Mouse (Mus musculus): ENCODE data around the gene Rpl38. TPM values are rescaled to one million over a fixed set of nuclear protein-coding genes. Genes with fewer than 3 reads are reported as not detected.
A peak's percentile ranks its signal among the peaks of the same experiment; 100 is the strongest.

The Rpl38 gene
- total and polyA plus RNA-seq, 2 experiments from 2014 or later: 977 to 1,541 TPM

- H3K9ac ChIP-seq (replicated peaks; ENCODE audit: low read length, poor library complexity, severe bottlenecking): no peak overlapping the region
- DNase-seq (ENCODE audit: low spot score) (no peak), ATAC-seq (ENCODE audit: low FRiP score) (no peak)
- H3K9me3 ChIP-seq (ENCODE audit: low read length): no peaks in the 10 kb centered on the region
- H3K36me3 ChIP-seq (ENCODE audit: insufficient read depth, low read length): no peaks in the 10 kb centered on the region
- no peaks in the 10 kb centered on the region for H3K27me3 ChIP-seq (ENCODE audit: insufficient read depth, low read length)
- H3K27ac ChIP-seq (ENCODE audit: low read depth, low read length): no peak overlapping the region
- H3K4me3 ChIP-seq (ENCODE audit: low read depth, low read length): no peak overlapping the region
- H3K4me1 ChIP-seq (ENCODE audit: insufficient read depth, low read length): no peaks in the 10 kb centered on the region
- WGBS: 57% methylated on average over 8 of the region's 8 CpGs
- H3K4me2 ChIP-seq (ENCODE audit: low read depth, low read length, poor library complexity, severe bottlenecking): no peak overlapping the region
- TF ChIP-seq CTCF (IDR thresholded peaks at IDR 0.05): no peak
These were observed 36.1 kb upstream of the Rpl38 start for GRCm38 (mm10) chr11:114632266-114632665.

GRCm38 (mm10) chr11:114636292-114636691, 32.0 kb upstream of the Rpl38 start:
- H3K4me1 ChIP-seq (ENCODE audit: insufficient read depth, low read length): peaks cover 3% of the 10 kb centered on the region; the same call in 1 of the 2 replicates
- no peak overlapping the region for H3K27ac ChIP-seq (ENCODE audit: low read depth, low read length)
- ATAC-seq (ENCODE audit: low FRiP score): peak; percentile 56; the same call in 1 of the 2 replicates
- TF ChIP-seq CTCF (IDR thresholded peaks at IDR 0.05): peak; percentile 98
- no peaks in the 10 kb centered on the region for H3K9me3 ChIP-seq (ENCODE audit: low read length)
- peak; percentile 95 for DNase-seq (ENCODE audit: low spot score)
- H3K4me2 ChIP-seq (ENCODE audit: low read depth, low read length, poor library complexity, severe bottlenecking): peak overlapping the region; percentile 37
- WGBS: under 1% methylated on average over 6 of the region's 6 CpGs
- no peak overlapping the region for H3K9ac ChIP-seq (replicated peaks; ENCODE audit: low read length, poor library complexity, severe bottlenecking)
- H3K4me3 ChIP-seq (ENCODE audit: low read depth, low read length): no peak overlapping the region
- H3K27me3 ChIP-seq (ENCODE audit: insufficient read depth, low read length): peaks cover 3% of the 10 kb centered on the region; the same call in 1 of the 2 replicates
- no peaks in the 10 kb centered on the region for H3K36me3 ChIP-seq (ENCODE audit: insufficient read depth, low read length)

DNA sequence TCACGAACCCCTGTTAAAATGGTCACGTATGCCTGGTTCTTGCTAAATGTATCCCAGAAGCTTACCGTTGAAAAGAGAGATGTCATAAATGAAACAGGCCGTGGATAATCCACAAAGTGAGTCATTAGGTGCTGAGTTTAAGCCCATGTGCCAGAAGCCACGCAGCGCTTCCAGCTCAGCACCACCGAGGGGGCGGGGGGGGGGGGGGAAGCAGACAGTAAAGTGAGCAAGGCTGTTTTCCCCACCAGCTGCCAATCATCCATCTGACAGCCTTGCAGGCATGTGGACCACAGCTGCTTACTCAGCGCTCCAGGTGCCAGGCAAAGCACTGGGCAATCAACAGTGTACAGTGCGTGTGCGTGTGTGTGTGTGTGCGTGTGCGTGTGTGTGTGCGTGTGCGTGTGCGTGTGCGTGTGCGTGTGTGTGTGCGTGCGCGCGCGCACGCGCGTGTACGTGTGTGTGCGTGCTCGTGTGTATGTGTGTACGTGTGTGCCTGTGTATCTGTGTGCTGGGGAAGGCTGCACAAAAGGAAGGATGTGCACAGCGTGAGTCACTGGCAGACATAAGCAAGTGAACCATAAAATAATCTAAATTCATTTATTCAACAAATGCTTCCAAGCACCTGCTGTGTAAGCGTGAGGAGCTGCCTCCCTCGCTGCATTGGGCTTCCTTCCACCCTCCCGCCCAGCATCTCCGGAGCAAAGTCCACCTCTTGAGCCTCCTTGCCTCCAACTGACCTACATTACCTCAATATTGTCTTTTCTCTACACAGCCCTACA, 31.4 kb upstream of the Rpl38 start:
- H3K36me3 ChIP-seq (ENCODE audit: insufficient read depth, low read length): no peaks in the 10 kb centered on the region
- 0 out of 2 replicates have a peak, but pooled peaks have one; percentile 31 for ATAC-seq (ENCODE audit: low FRiP score)
- H3K27ac ChIP-seq (ENCODE audit: low read depth, low read length): no peak overlapping the region
- no peak overlapping the region for H3K4me3 ChIP-seq (ENCODE audit: low read depth, low read length)
- peaks cover 3% of the 10 kb centered on the region; the same call in 1 of the 2 replicates for H3K4me1 ChIP-seq (ENCODE audit: insufficient read depth, low read length)
- WGBS: 60% methylated on average over 33 of the region's 35 CpGs
- peaks cover 8% of the 10 kb centered on the region; the same call in 1 of the 2 replicates for H3K27me3 ChIP-seq (ENCODE audit: insufficient read depth, low read length)
- H3K9me3 ChIP-seq (ENCODE audit: low read length): no peaks in the 10 kb centered on the region
- no peak for DNase-seq (ENCODE audit: low spot score)
- TF ChIP-seq CTCF (IDR thresholded peaks at IDR 0.05): no peak
- peak overlapping the region; percentile 37 for H3K4me2 ChIP-seq (ENCODE audit: low read depth, low read length, poor library complexity, severe bottlenecking)
- no peak overlapping the region for H3K9ac ChIP-seq (replicated peaks; ENCODE audit: low read length, poor library complexity, severe bottlenecking)

DNA sequence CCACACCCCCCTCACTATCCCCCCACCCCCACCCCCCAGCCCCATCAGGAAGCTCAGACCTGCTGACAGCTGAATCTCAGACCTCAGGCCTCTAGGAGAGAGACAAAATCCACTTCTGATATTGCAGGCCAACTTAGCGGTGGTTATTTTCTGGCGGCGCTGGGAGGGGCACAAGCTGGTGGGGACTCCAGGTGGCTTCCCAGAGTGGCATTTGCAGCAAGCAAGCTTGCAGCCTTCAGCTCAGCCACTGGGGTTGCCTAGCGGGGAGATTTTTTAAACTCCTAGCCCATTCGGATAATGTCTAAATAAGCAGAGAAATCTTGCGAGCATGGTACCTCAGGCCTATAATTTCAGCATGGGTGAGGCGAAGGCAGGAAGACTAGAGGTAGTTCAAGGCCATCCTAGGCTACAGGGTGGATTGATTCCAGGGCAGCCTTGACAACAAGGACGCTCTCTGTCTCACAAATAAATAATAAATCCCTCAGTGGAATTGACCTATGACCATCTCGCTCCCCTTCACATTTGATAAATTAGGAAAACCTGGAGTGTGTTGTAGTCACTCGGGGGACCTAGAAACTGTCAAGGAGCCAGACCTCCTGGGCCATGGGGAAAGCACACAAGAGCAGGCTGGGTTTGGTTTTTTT, 29.6 kb upstream of the Rpl38 start:
- Histone ChIP-seq H3K4me3 (ENCODE audit: low read depth, low read length) (no peak overlapping the region), H3K4me2 (ENCODE audit: low read depth, low read length, poor library complexity, severe bottlenecking) (no peak overlapping the region), H3K9ac (replicated peaks; ENCODE audit: low read length, poor library complexity, severe bottlenecking) (no peak overlapping the region), H3K27me3 (ENCODE audit: insufficient read depth, low read length) (peaks cover 8% of the 10 kb centered on the region; the same call in 1 of the 2 replicates), H3K4me1 (ENCODE audit: insufficient read depth, low read length) (peaks cover 3% of the 10 kb centered on the region; the same call in 1 of the 2 replicates), H3K9me3 (ENCODE audit: low read length) (no peaks in the 10 kb centered on the region), H3K36me3 (ENCODE audit: insufficient read depth, low read length) (no peaks in the 10 kb centered on the region), H3K27ac (ENCODE audit: low read depth, low read length) (no peak overlapping the region)
- TF ChIP-seq CTCF (IDR thresholded peaks at IDR 0.05): no peak
- 72% methylated on average over 10 of the region's 10 CpGs for WGBS
- DNase-seq (ENCODE audit: low spot score) (no peak), ATAC-seq (ENCODE audit: low FRiP score) (no peak)

- ATAC-seq (ENCODE audit: low FRiP score) (0 out of 2 replicates have a peak, but pooled peaks have one; percentile 18), DNase-seq (ENCODE audit: low spot score) (no peak)
- no peaks in the 10 kb centered on the region for H3K9me3 ChIP-seq (ENCODE audit: low read length)
- 7% methylated on average over 19 of the region's 19 CpGs for WGBS
- no peak overlapping the region for H3K4me3 ChIP-seq (ENCODE audit: low read depth, low read length)
- H3K4me1 ChIP-seq (ENCODE audit: insufficient read depth, low read length): peaks cover 3% of the 10 kb centered on the region; the same call in 1 of the 2 replicates
- H3K27ac ChIP-seq (ENCODE audit: low read depth, low read length): no peak overlapping the region
- H3K9ac ChIP-seq (replicated peaks; ENCODE audit: low read length, poor library complexity, severe bottlenecking): no peak overlapping the region
- H3K4me2 ChIP-seq (ENCODE audit: low read depth, low read length, poor library complexity, severe bottlenecking): no peak overlapping the region
- peaks cover 8% of the 10 kb centered on the region; the same call in 1 of the 2 replicates for H3K27me3 ChIP-seq (ENCODE audit: insufficient read depth, low read length)
- TF ChIP-seq CTCF (IDR thresholded peaks at IDR 0.05): peak; percentile 35
- H3K36me3 ChIP-seq (ENCODE audit: insufficient read depth, low read length): no peaks in the 10 kb centered on the region
These were observed 28.6 kb upstream of the Rpl38 start for GRCm38 (mm10) chr11:114639681-114640103.

Measured in midbrain, postnatal 0 days (tissue).